Mouse (Mus musculus) kidney, adult 2 months (tissue): ENCODE results near the gene Slc25a25.

Experiments
- CTCF ChIP-seq: fragments of 200-500 bp; conservative IDR thresholded peaks from 2 replicates; pipeline ENCODE4 v1.5.1; 2011; ENCODE audit warnings: low read depth, mild to moderate bottlenecking, control low read depth, low read length, moderate library complexity, mixed read lengths; ENCODE audit not compliant: insufficient read depth, insufficient read length
- POLR2A ChIP-seq: fragments of 200-500 bp; IDR thresholded peaks from one replicate; pipeline ENCODE4 v1.6.1; 2011; ENCODE audit warnings: low read depth, low read length, control low read depth

GRCm38 (mm10) chr2:32463773-32464172, 12.5 kb upstream of the Slc25a25 start:
- TF ChIP-seq POLR2A (no peak), CTCF (no peak)
